ENCODE assay signal across 8 mouse cellular contexts in genomic region chr15:81235086-81235920, GRCm38 (mm10). TPM values are rescaled to one million over a fixed set of nuclear protein-coding genes. Genes with fewer than 3 reads are reported as not detected.
DNase-seq lines count a peak whose midpoint lies in the region; ATAC-seq and TF ChIP-seq lines count a peak whose summit lies in the region.

Gene Mchr1 (plus strand): TSS chr15:81235499.

- H3K4me2 ChIP-seq in hindbrain, embryonic 11.5 days (replicated peaks; ENCODE audit: low read depth, low read length) = peak within 1 kb of the TSS; percentile 87
- peak within 1 kb of the TSS; percentile 55 for H3K4me2 ChIP-seq in lung, embryonic 15.5 days

- no peak for TF ChIP-seq CTCF in cerebellum, adult 2 months (IDR thresholded peaks at IDR 0.05; ENCODE audit: borderline replicate concordance, insufficient read depth, low read depth, low read length)

- ATAC-seq in hindbrain, embryonic 11.5 days (ENCODE audit: low FRiP score) = peak; percentile 89
- peak; percentile 78; the same call in 1 of the 2 replicates for ATAC-seq in lung, embryonic 15.5 days (ENCODE audit: borderline replicate concordance, extremely low read depth, low FRiP score, low TSS enrichment)

- no peaks in the 10 kb centered on the region for H3K36me3 ChIP-seq in ES-E14 (ENCODE audit: control insufficient read depth, insufficient read depth, low read length, poor library complexity, severe bottlenecking)
- H3K36me3 ChIP-seq in hindbrain, embryonic 11.5 days (ENCODE audit: control insufficient read depth, insufficient read depth, low read length) = no peaks in the 10 kb centered on the region
- no peaks in the 10 kb centered on the region for H3K36me3 ChIP-seq in lung, embryonic 15.5 days

- H3K9me3 ChIP-seq in ES-E14 (ENCODE audit: control insufficient read depth, insufficient read depth, low read depth, low read length) = no peaks in the 10 kb centered on the region
- H3K9me3 ChIP-seq in hindbrain, embryonic 11.5 days (ENCODE audit: control insufficient read depth, low read length) = no peaks in the 10 kb centered on the region
- no peaks in the 10 kb centered on the region for H3K9me3 ChIP-seq in lung, embryonic 15.5 days

- 1% methylated on average over 25 of the region's 25 CpGs for WGBS in cerebellum, adult 2 months
- under 1% methylated on average over 25 of the region's 25 CpGs for WGBS in hindbrain, embryonic 11.5 days
- WGBS in lung, embryonic 15.5 days = 2% methylated on average over 25 of the region's 25 CpGs

- no peaks in the 10 kb centered on the region for H3K4me1 ChIP-seq in ES-E14 (ENCODE audit: control insufficient read depth in 2 of 2, insufficient read depth in 2 of 2, low read length in 2 of 2, poor library complexity in 1 of 2)
- H3K4me1 ChIP-seq in cerebellum, adult 2 months (ENCODE audit: control insufficient read depth, insufficient read depth, low read length) = no peaks in the 10 kb centered on the region
- peaks cover 2% of the 10 kb centered on the region; the same call in 1 of the 2 replicates for H3K4me1 ChIP-seq in hindbrain, embryonic 11.5 days (replicated peaks; ENCODE audit: control insufficient read depth, insufficient read depth, low read length)
- peaks cover 7% of the 10 kb centered on the region for H3K4me1 ChIP-seq in lung, embryonic 15.5 days

- H3K27me3 ChIP-seq in cerebellum, adult 2 months (ENCODE audit: control insufficient read depth, insufficient read depth, low read length) = no peaks in the 10 kb centered on the region
- H3K27me3 ChIP-seq in hindbrain, embryonic 11.5 days (ENCODE audit: control insufficient read depth, insufficient read depth, low read length) = peaks cover 2% of the 10 kb centered on the region
- H3K27me3 ChIP-seq in lung, embryonic 15.5 days = peaks cover 32% of the 10 kb centered on the region

- peak within 1 kb of the TSS; percentile 33 for H3K9ac ChIP-seq in ES-E14 (ENCODE audit: insufficient read depth, low read depth, low read length, poor library complexity, severe bottlenecking)
- H3K9ac ChIP-seq in hindbrain, embryonic 11.5 days (ENCODE audit: low read depth, low read length) = peak within 1 kb of the TSS; percentile 46; the same call in 1 of the 2 replicates
- no peak within 1 kb of the TSS for H3K9ac ChIP-seq in lung, embryonic 15.5 days

- H3K27ac ChIP-seq in ES-E14 (ENCODE audit: insufficient read depth, low read depth, low read length, poor library complexity, severe bottlenecking) = no peak within 1 kb of the TSS
- H3K27ac ChIP-seq in cerebellum, adult 2 months (ENCODE audit: insufficient read depth, low read length) = no peak within 1 kb of the TSS
- H3K27ac ChIP-seq in hindbrain, embryonic 11.5 days (ENCODE audit: low read depth, low read length) = no peak within 1 kb of the TSS
- H3K27ac ChIP-seq in lung, embryonic 15.5 days = no peak within 1 kb of the TSS

- TF ChIP-seq POLR2A in cerebellum, adult 2 months (IDR thresholded peaks at IDR 0.05; ENCODE audit: borderline replicate concordance, insufficient read depth, low read length) = no peak

- in situ Hi-C loops in ES-E14 (cut with MboI; ENCODE audit: low sequenced_read_pairs in 2 of 2, unreplicated experiment in 2 of 2) = no loop called here

- peak within 1 kb of the TSS; percentile 16 to 38; a peak in 3 of 4 replicates for H3K4me3 ChIP-seq in ES-E14 (ENCODE audit: insufficient read depth in 1 of 2, low read depth in 1 of 2, low read length in 2 of 2, poor library complexity in 1 of 2, severe bottlenecking in 1 of 2)
- peak within 1 kb of the TSS; percentile 61 for H3K4me3 ChIP-seq in cerebellum, adult 2 months (replicated peaks; ENCODE audit: insufficient read depth, low read depth, low read length)
- H3K4me3 ChIP-seq in hindbrain, embryonic 11.5 days (ENCODE audit: low read depth, low read length) = peak within 1 kb of the TSS; percentile 34
- H3K4me3 ChIP-seq in lung, embryonic 15.5 days = peak within 1 kb of the TSS; percentile 31

- no peak for DNase-seq in ES-E14 (ENCODE audit: low read depth, low spot score)
- DNase-seq in cerebellum, adult 2 months = peak; percentile 48 to 58
- peak; percentile 20 for DNase-seq in forelimb bud, embryonic 11.5 days (ENCODE audit: low read depth, low spot score)
- DNase-seq in hindbrain, embryonic 11.5 days (ENCODE audit: low spot score) = peak; percentile 81
- peak; percentile 48 to 57 for DNase-seq in layer of hippocampus, postnatal 25 days (ENCODE audit: extremely low spot score in 1 of 2, low spot score in 1 of 2)
- DNase-seq in right cerebral cortex, adult 18-20 months = peak; percentile 81
- no peak for DNase-seq in spleen, adult 12 weeks (ENCODE audit: low spot score)

TF ChIP-seq in ES-E14, 5 proteins besides CTCF, POLR2A, EP300 and RAD21:
- TF ChIP-seq ZC3H11A (IDR thresholded peaks at IDR 0.05; ENCODE audit: borderline replicate concordance, low read depth, low read length) (no peak), HCFC1 (IDR thresholded peaks at IDR 0.05; ENCODE audit: borderline replicate concordance, insufficient read depth, low read length) (no peak), CHD2 (IDR thresholded peaks at IDR 0.05; ENCODE audit: low read depth, low read length) (no peak), ZNF384 (IDR thresholded peaks at IDR 0.05; ENCODE audit: low read depth, low read length) (no peak), MAFK (IDR thresholded peaks at IDR 0.05; ENCODE audit: insufficient read depth, low read depth, low read length) (no peak)

RNA-seq across cellular contexts. Expression of gene Mchr1, which starts in this region (rescaled TPM):
- total RNA-seq in ES-E14 (2012; rRNA removed) = 0.09 and 0.11 TPM in 2 replicates
- 3.6 and 4.1 TPM in 2 replicates for polyA plus RNA-seq in cerebellum, adult 2 months (2012; rRNA removed)
- polyA plus RNA-seq in hindbrain, embryonic 11.5 days (2014; fragmentation: Nextera tagmentation; extraction: Ambion mirVana) = 0.09 and 0.59 TPM in 2 replicates
- 10 to 100 TPM; 21.3 to 24.9 TPM for total RNA-seq in layer of hippocampus, postnatal 25 days (2021)
- 1.1 TPM in 2 replicates for polyA plus RNA-seq in lung, embryonic 15.5 days (2015; fragmentation: Nextera tagmentation; extraction: Ambion mirVana)

Comparison
In these comparisons a context has a peak if more than half of its experiments do, and no peak if none do; other contexts are left out.
1. RNA of gene Mchr1 (total RNA-seq): 21.3 to 24.9 TPM in layer of hippocampus, postnatal 25 days; 0.09 to 0.11 TPM in ES-E14; every median in the first group is over 10 times any median in the second.
2. Peak in DNase-seq, ATAC-seq, H3K4me3 ChIP-seq, H3K9ac ChIP-seq and H3K4me2 ChIP-seq in hindbrain, embryonic 11.5 days; RNA of the gene not detected or under 1 TPM.
3. DNase-seq: peak in cerebellum, adult 2 months (2 of 2), forelimb bud, embryonic 11.5 days (single experiment), layer of hippocampus, postnatal 25 days (2 of 2) and right cerebral cortex, adult 18-20 months (single experiment); none in ES-E14 (single experiment) and spleen, adult 12 weeks (single experiment).
4. Peak in every context shown above with its lines, with median percentiles within 50 percentile points of each other: H3K4me3 ChIP-seq.